Mouse (Mus musculus) midbrain, embryonic 13.5 days (tissue): Measurements from ENCODE around the gene Tns3. TPM values are rescaled to one million over a fixed set of nuclear protein-coding genes. Genes with fewer than 3 reads are reported as not detected.

Experiments
- ATAC-seq: fragments of 200-750 bp; cut with Nextera tagmentation; 2 replicates; pipeline ENCODE4 v1.8.0; 2017; ENCODE audit warnings: mild to moderate bottlenecking, moderate TSS enrichment, moderate library complexity
- H3K27ac ChIP-seq: fragments of 300-500 bp; sonication (generic); 2 replicates; pipeline ENCODE4 v1.5.1; 2015; ENCODE audit warnings: inconsistent platforms, mild to moderate bottlenecking, moderate library complexity
- H3K27me3 ChIP-seq: fragments of 300-500 bp; sonication (generic); 2 replicates; pipeline ENCODE4 v1.6.1; 2015; ENCODE audit warnings: mild to moderate bottlenecking, inconsistent platforms
- H3K36me3 ChIP-seq: fragments of 300-500 bp; sonication (generic); 2 replicates; pipeline ENCODE4 v1.6.1; 2015; ENCODE audit warnings: mild to moderate bottlenecking, inconsistent platforms
- H3K4me1 ChIP-seq: fragments of 300-500 bp; sonication (generic); replicated peaks from 2 replicates; pipeline ENCODE4 v1.6.1; 2015; ENCODE audit warnings: inconsistent platforms
- H3K4me2 ChIP-seq: fragments of 300-500 bp; sonication (generic); replicated peaks from 2 replicates; pipeline ENCODE4 v1.6.1; 2015; ENCODE audit warnings: moderate library complexity, mild to moderate bottlenecking, inconsistent platforms
- H3K4me3 ChIP-seq: fragments of 300-500 bp; sonication (generic); replicated peaks from 2 replicates; pipeline ENCODE4 v1.5.1; 2015; ENCODE audit warnings: mild to moderate bottlenecking, inconsistent platforms
- H3K9ac ChIP-seq: fragments of 300-500 bp; sonication (generic); replicated peaks from 2 replicates; pipeline ENCODE4 v1.6.1; 2015; ENCODE audit warnings: mild to moderate bottlenecking, inconsistent platforms
- H3K9me3 ChIP-seq: fragments of 300-500 bp; sonication (generic); 2 replicates; pipeline ENCODE4 v1.6.1; 2016; ENCODE audit warnings: mild to moderate bottlenecking, inconsistent platforms
- WGBS: fragments of 180-500 bp; shearing (Covaris S2); methylation state at CpG from one replicate; pipeline ENCODE4 v1.1.7; 2015; 5-methylcytosine and 5-hydroxymethylcytosine counted together
- polyA plus RNA-seq: library from polyadenylated mRNA; unstranded; fragments of >200 nt; fragmentation: Nextera tagmentation; extraction: Ambion mirVana; gene quantifications from 2 replicates; pipeline ENCODE4 v1.2.1, GENCODE M21; 2015

Gene Tns3
- polyA plus RNA-seq, 1 experiment from 2014 or later = 4.4 TPM

GRCm38 (mm10) chr11:8602606-8603005 lies 61.7 kb downstream of the Tns3 start:
- H3K4me3 ChIP-seq = no peak overlapping the region
- H3K27ac ChIP-seq = no peak overlapping the region
- H3K9ac ChIP-seq = no peak overlapping the region
- no peak for ATAC-seq
- H3K4me2 ChIP-seq = no peak overlapping the region
- 100% methylated on average over 1 of the region's 1 CpGs for WGBS
- no peaks in the 10 kb centered on the region for H3K27me3 ChIP-seq
- H3K4me1 ChIP-seq = peaks cover 11% of the 10 kb centered on the region
- no peaks in the 10 kb centered on the region for H3K36me3 ChIP-seq
- no peaks in the 10 kb centered on the region for H3K9me3 ChIP-seq

- peaks cover 11% of the 10 kb centered on the region for H3K4me1 ChIP-seq
- no peak overlapping the region for H3K9ac ChIP-seq
- H3K27me3 ChIP-seq = no peaks in the 10 kb centered on the region
- no peak overlapping the region for H3K4me2 ChIP-seq
- WGBS = 36% methylated on average over 7 of the region's 7 CpGs
- peak; percentile 91 for ATAC-seq
- H3K36me3 ChIP-seq = no peaks in the 10 kb centered on the region
- H3K9me3 ChIP-seq = no peaks in the 10 kb centered on the region
- H3K4me3 ChIP-seq = no peak overlapping the region
- peak overlapping the region; percentile 15; the same call in 1 of the 2 replicates for H3K27ac ChIP-seq
Observed at GRCm38 (mm10) chr11:8601411-8601821, 62.9 kb downstream of the Tns3 start.

GRCm38 (mm10) chr11:8595642-8596041 lies 68.7 kb downstream of the Tns3 start:
- Histone ChIP-seq H3K9ac (no peak overlapping the region), H3K4me2 (no peak overlapping the region), H3K27me3 (no peaks in the 10 kb centered on the region), H3K27ac (no peak overlapping the region), H3K9me3 (no peaks in the 10 kb centered on the region), H3K4me3 (no peak overlapping the region), H3K36me3 (no peaks in the 10 kb centered on the region), H3K4me1 (peaks cover 4% of the 10 kb centered on the region; the same call in 1 of the 2 replicates)
- no peak for ATAC-seq
- WGBS = 94% methylated on average over 5 of the region's 5 CpGs

GRCm38 (mm10) chr11:8593172-8593571 lies 71.2 kb downstream of the Tns3 start:
- 85% methylated on average over 3 of the region's 3 CpGs for WGBS

GRCm38 (mm10) chr11:8591271-8591670 lies 73.1 kb downstream of the Tns3 start:
- WGBS = 91% methylated on average over 5 of the region's 5 CpGs
- no peaks in the 10 kb centered on the region for H3K36me3 ChIP-seq
- H3K27me3 ChIP-seq = no peaks in the 10 kb centered on the region
- no peaks in the 10 kb centered on the region for H3K9me3 ChIP-seq
- no peak overlapping the region for H3K4me2 ChIP-seq
- H3K27ac ChIP-seq = no peak overlapping the region
- no peaks in the 10 kb centered on the region for H3K4me1 ChIP-seq
- no peak overlapping the region for H3K9ac ChIP-seq
- no peak overlapping the region for H3K4me3 ChIP-seq
- no peak for ATAC-seq

More at GRCm38 (mm10) chr11:8593172-8593571, 71.2 kb downstream of the Tns3 start:
- no peak overlapping the region for H3K27ac ChIP-seq
- ATAC-seq = no peak
- H3K9me3 ChIP-seq = no peaks in the 10 kb centered on the region
- no peaks in the 10 kb centered on the region for H3K36me3 ChIP-seq
- no peaks in the 10 kb centered on the region for H3K4me1 ChIP-seq
- H3K4me2 ChIP-seq = no peak overlapping the region
- no peak overlapping the region for H3K9ac ChIP-seq
- H3K27me3 ChIP-seq = no peaks in the 10 kb centered on the region
- H3K4me3 ChIP-seq = no peak overlapping the region

- 68% methylated on average over 9 of the region's 9 CpGs for WGBS
- ATAC-seq = no peak
- H3K4me2 ChIP-seq = no peak overlapping the region
- no peaks in the 10 kb centered on the region for H3K36me3 ChIP-seq
- no peak overlapping the region for H3K4me3 ChIP-seq
- no peaks in the 10 kb centered on the region for H3K9me3 ChIP-seq
- no peak overlapping the region for H3K27ac ChIP-seq
- H3K4me1 ChIP-seq = peaks cover 8% of the 10 kb centered on the region; the same call in 1 of the 2 replicates
- H3K9ac ChIP-seq = no peak overlapping the region
- H3K27me3 ChIP-seq = no peaks in the 10 kb centered on the region
Observed at GRCm38 (mm10) chr11:8589226-8589905, 75.0 kb downstream of the Tns3 start.

- WGBS = 97% methylated on average over 3 of the region's 3 CpGs
- H3K9ac ChIP-seq = no peak overlapping the region
- no peak for ATAC-seq
Observed at GRCm38 (mm10) chr11:8587941-8588340, 76.4 kb downstream of the Tns3 start.

GRCm38 (mm10) chr11:8586996-8587644 lies 77.2 kb downstream of the Tns3 start:
- Histone ChIP-seq H3K27me3 (no peaks in the 10 kb centered on the region), H3K36me3 (no peaks in the 10 kb centered on the region), H3K4me2 (no peak overlapping the region), H3K27ac (no peak overlapping the region), H3K9me3 (no peaks in the 10 kb centered on the region), H3K4me1 (peaks cover 9% of the 10 kb centered on the region; the same call in 1 of the 2 replicates), H3K4me3 (no peak overlapping the region), H3K9ac (no peak overlapping the region)
- WGBS = 33% methylated on average over 10 of the region's 10 CpGs
- ATAC-seq = peak; percentile 51; the same call in 1 of the 2 replicates

More at GRCm38 (mm10) chr11:8587941-8588340, 76.4 kb downstream of the Tns3 start:
- Histone ChIP-seq H3K27ac (no peak overlapping the region), H3K9me3 (no peaks in the 10 kb centered on the region), H3K4me2 (no peak overlapping the region), H3K36me3 (no peaks in the 10 kb centered on the region), H3K27me3 (no peaks in the 10 kb centered on the region), H3K4me1 (peaks cover 9% of the 10 kb centered on the region; the same call in 1 of the 2 replicates), H3K4me3 (no peak overlapping the region)

GRCm38 (mm10) chr11:8586374-8586773 lies 78.0 kb downstream of the Tns3 start:
- Histone ChIP-seq H3K9ac (no peak overlapping the region), H3K4me1 (peaks cover 9% of the 10 kb centered on the region; the same call in 1 of the 2 replicates), H3K9me3 (no peaks in the 10 kb centered on the region), H3K4me2 (no peak overlapping the region), H3K36me3 (no peaks in the 10 kb centered on the region), H3K27me3 (no peaks in the 10 kb centered on the region), H3K4me3 (no peak overlapping the region), H3K27ac (no peak overlapping the region)
- no peak for ATAC-seq
- WGBS = 79% methylated on average over 2 of the region's 2 CpGs

GRCm38 (mm10) chr11:8585686-8586085 lies 78.6 kb downstream of the Tns3 start:
- H3K27ac ChIP-seq = no peak overlapping the region
- no peaks in the 10 kb centered on the region for H3K9me3 ChIP-seq
- no peak overlapping the region for H3K4me3 ChIP-seq
- no peak for ATAC-seq
- H3K36me3 ChIP-seq = no peaks in the 10 kb centered on the region
- 62% methylated on average over 3 of the region's 3 CpGs for WGBS
- peaks cover 9% of the 10 kb centered on the region; the same call in 1 of the 2 replicates for H3K4me1 ChIP-seq
- H3K9ac ChIP-seq = no peak overlapping the region
- H3K27me3 ChIP-seq = no peaks in the 10 kb centered on the region
- H3K4me2 ChIP-seq = no peak overlapping the region

- H3K4me1 ChIP-seq = peaks cover 9% of the 10 kb centered on the region; the same call in 1 of the 2 replicates
- no peak overlapping the region for H3K9ac ChIP-seq
- WGBS = 31% methylated on average over 1 of the region's 1 CpGs
- H3K9me3 ChIP-seq = no peaks in the 10 kb centered on the region
- no peak overlapping the region; the same call in 1 of the 2 replicates for H3K27ac ChIP-seq
- no peak overlapping the region for H3K4me2 ChIP-seq
- H3K27me3 ChIP-seq = no peaks in the 10 kb centered on the region
- no peak for ATAC-seq
- H3K36me3 ChIP-seq = no peaks in the 10 kb centered on the region
- H3K4me3 ChIP-seq = no peak overlapping the region
Observed at GRCm38 (mm10) chr11:8584925-8585324, 79.4 kb downstream of the Tns3 start.

- Histone ChIP-seq H3K9ac (no peak overlapping the region), H3K9me3 (no peaks in the 10 kb centered on the region), H3K27me3 (no peaks in the 10 kb centered on the region), H3K4me3 (no peak overlapping the region), H3K36me3 (no peaks in the 10 kb centered on the region), H3K4me1 (peaks cover 9% of the 10 kb centered on the region; the same call in 1 of the 2 replicates), H3K4me2 (no peak overlapping the region), H3K27ac (no peak overlapping the region)
- WGBS = 66% methylated on average over 2 of the region's 2 CpGs
- ATAC-seq = no peak
Observed at GRCm38 (mm10) chr11:8584307-8584706, 80.0 kb downstream of the Tns3 start.
